Mouse (Mus musculus): ENCODE measurements around the gene Cd4. TPM values are rescaled to one million over a fixed set of nuclear protein-coding genes. Genes with fewer than 3 reads are reported as not detected.
"Not testable (repeated sequence)": the region's sequence is repeated elsewhere in the genome, so short reads cannot be mapped to it uniquely, and the experiment has no call there.

Cd4 gene
- polyA plus RNA-seq, 1 experiment from 2014 or later, result not detected

DNA sequence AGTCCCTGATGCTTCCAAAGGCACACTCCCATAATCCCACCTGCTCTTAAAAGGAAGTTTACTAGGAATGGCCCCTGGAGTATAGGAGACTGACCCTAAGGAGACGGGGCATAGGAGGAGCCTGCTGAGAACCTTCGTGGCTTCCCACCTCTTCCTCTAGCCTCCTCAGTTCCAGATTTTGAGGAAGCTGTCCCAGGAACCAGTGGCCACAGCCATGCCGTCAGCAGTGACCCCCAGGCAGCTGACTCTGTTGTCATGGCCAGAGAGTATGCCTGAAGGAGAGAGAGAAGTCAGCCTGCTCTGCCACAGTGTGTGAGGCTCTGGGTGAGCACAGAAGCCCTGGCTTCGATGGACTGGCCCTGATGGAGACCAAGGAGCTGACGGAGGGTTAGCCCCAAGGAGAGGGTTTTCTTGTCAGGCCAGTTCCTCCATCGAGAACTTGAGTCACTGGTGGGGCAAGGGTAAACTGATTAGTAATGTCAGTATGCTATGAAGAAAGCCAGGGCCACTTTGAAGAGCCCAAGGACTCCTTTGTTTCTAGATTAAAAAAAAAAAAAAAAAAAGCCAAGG is 53.4 kb downstream of the Cd4 start:
- 87% methylated on average over 6 of the region's 6 CpGs for WGBS
- Histone ChIP-seq H3K9ac (replicated peaks) (no peak overlapping the region), H3K4me1 (peaks cover 30% of the 10 kb centered on the region), H3K9me3 (no peaks in the 10 kb centered on the region), H3K4me3 (no peak overlapping the region), H3K36me3 (peaks cover 32% of the 10 kb centered on the region), H3K4me2 (replicated peaks) (no peak overlapping the region), H3K27me3 (peaks cover 10% of the 10 kb centered on the region), H3K27ac (replicated peaks) (0 out of 2 replicates have a peak overlapping the region, but pooled peaks have one; percentile 5)
- no peak for ATAC-seq (ENCODE audit: low FRiP score, low read depth)

DNA sequence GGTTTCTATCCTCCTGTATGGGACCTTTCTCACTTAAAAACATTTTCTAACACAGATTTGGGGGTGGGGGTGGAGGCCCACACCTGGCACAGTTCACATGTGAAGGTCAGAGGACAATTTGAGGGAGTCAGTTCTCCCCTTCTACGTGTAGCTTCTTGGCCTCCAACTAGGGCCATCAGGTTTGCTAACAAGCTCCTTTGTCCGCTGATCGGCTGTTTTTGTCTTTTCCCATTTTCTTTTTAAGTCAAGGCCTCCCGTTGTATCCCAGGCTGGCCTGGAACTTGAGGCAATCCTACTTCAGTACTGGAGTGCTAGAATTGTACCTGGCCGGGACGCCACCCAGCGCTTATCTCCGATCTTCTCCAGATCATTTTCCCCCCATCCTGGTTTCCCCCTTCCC is 56.4 kb downstream of the Cd4 start:
- Histone ChIP-seq H3K9ac (replicated peaks) (0 out of 2 replicates have a peak overlapping the region, but pooled peaks have one; percentile 28), H3K36me3 (peaks cover 38% of the 10 kb centered on the region), H3K4me2 (replicated peaks) (peak overlapping the region; percentile 80), H3K4me1 (peaks cover 35% of the 10 kb centered on the region), H3K4me3 (peak overlapping the region; percentile 66; the same call in 1 of the 2 replicates), H3K27me3 (no peaks in the 10 kb centered on the region), H3K27ac (replicated peaks) (no peak overlapping the region), H3K9me3 (no peaks in the 10 kb centered on the region)
- WGBS, result 96% methylated on average over 8 of the region's 8 CpGs
- no peak for ATAC-seq (ENCODE audit: low FRiP score, low read depth)

DNA sequence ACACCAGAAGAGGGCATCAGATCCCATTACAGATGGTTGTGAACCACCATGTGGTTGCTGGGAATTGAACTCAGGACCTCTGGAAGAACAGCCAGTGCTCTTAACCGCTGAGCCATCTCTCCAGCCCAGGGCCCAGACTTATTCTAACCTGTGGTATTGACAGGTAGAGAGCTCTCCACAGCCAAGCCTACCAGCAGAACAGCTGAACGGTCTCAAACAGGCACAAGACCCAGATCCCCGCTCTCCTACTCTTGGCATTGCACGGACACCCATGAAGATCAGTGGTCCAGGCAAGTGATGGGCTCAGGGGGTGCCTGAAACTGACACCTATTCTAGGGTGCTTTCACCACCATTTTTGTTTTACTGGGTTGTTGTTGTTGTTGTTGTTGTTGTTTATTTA is 56.8 kb downstream of the Cd4 start:
- ATAC-seq (ENCODE audit: low FRiP score, low read depth); H3K9me3 ChIP-seq; H3K27ac ChIP-seq (replicated peaks); H3K27me3 ChIP-seq: not testable (repeated sequence)
- H3K4me1 ChIP-seq, result peaks cover 35% of the 10 kb centered on the region
- WGBS, result 94% methylated on average over 4 of the region's 4 CpGs
- H3K4me3 ChIP-seq, result peak overlapping the region; percentile 66
- peak overlapping the region; percentile 80 for H3K4me2 ChIP-seq (replicated peaks)
- H3K9ac ChIP-seq (replicated peaks), result peak overlapping the region; percentile 28; the same call in 1 of the 2 replicates
- peaks cover 39% of the 10 kb centered on the region for H3K36me3 ChIP-seq

DNA sequence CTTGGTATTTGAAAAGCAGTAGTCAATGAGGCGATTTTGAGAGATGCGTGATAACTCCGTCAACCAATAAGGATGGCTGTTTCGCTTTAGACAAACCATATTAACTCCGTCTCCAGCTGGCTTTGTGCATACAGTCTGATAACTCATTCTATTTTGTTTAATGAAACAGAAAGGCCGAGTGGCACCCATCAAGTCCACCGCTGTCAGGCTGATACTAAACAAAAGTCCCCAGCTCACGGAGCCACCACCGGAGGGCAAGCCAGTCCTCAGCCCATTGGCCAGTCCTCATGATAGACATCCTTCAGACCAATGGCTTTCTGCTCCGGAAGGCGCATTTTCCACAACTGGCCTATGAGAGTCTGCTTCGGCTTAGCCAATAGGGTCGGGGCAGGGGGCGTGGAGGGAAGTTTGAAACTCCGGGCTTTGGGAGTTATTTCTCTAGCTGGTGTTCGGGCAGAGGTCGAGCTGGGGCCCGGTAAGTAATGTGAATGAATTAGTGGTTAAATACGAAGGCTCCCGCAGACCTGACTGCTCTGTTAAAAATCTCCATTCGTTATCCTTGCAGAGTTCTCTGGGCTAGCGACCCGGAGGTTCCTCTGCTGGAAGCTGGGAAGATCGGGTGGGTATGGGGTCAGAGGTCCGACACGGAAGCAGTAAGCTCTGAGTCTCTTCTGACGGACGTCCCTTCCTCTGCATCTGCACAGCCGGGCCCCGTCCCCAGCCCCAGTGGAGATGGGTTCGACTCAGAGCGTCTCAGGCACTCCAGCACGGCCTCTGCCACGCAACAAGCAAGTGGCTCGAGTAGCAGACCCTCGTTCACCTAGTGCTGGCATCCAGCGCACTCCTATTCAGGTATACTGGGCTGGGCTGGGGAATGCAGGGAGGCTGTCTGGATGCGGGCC is 58.0 kb downstream of the Cd4 start:
- ATAC-seq (ENCODE audit: low FRiP score, low read depth), result peak; percentile 86
- H3K4me3 ChIP-seq, result peak overlapping the region; percentile 66

DNA sequence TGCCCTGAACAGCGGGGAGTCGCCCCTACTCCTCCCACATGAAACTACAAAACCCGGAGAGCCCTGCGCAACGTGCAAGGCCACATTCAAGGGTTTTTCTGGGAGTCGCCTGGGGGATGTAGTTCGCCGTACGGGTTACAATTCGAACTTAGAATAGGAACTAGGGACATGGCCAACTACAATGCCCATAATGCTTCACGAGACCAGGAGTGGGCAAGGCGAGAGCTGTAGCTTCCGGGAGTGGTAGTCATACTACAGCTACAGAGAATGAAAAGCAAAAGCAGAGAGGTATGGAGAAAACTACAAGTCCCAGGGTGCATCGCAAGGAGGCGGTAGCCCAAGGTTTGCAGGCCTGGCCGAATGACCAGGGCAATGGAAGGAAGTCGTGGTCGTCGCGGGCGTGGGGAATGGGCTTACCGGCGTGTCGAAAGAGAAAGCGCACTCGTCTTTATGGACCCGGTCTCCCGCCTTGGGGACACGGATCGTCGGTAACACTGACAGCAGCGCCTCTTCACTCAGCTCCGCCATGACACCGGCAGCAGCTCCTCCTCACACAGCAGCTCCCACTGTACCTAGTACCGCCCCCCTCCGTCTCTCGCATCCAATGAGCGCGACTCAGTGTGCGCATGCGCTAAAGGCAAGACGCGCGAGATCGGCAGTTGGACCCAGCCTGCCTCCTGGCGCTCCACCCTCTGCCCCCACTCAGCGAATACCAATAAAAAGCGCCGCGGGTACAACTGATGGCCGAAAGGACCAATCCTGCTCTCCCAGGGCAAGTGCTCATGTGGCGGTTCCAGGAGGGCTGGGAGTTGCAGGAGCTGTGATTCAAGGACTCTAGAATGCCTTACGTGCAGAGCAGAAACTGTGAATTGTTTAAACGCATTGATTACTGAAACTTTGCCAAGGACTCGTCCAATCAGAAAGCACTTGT is 58.9 kb downstream of the Cd4 start, which contains the start of the genes Usp5 and Cdca3:
Usp5 (minus strand) TSS at position 617 of the 931 bp plus-strand sequence.
Cdca3 (plus strand) TSS at position 680 of the 931 bp plus-strand sequence.
- Histone ChIP-seq H3K4me1 (peaks cover 34% of the 10 kb centered on the region), H3K4me3 (peak within 1 kb of the TSS; percentile 66), H3K27me3 (no peaks in the 10 kb centered on the region), H3K9ac (replicated peaks) (peak within 1 kb of the TSS; percentile 74), H3K4me2 (replicated peaks) (peak within 1 kb of the TSS; percentile 92), H3K36me3 (peaks cover 54% of the 10 kb centered on the region), H3K9me3 (no peaks in the 10 kb centered on the region), H3K27ac (replicated peaks) (peak within 1 kb of the TSS; percentile 89)
- under 1% methylated on average over 55 of the region's 55 CpGs for WGBS
- ATAC-seq (ENCODE audit: low FRiP score, low read depth), result peak; percentile 94

More for the DNA sequence above, 58.0 kb downstream of the Cd4 start:
- H3K27me3 ChIP-seq, result no peaks in the 10 kb centered on the region
- H3K9me3 ChIP-seq, result no peaks in the 10 kb centered on the region
- peak overlapping the region; percentile 70 for H3K9ac ChIP-seq (replicated peaks)
- WGBS, result under 1% methylated on average over 38 of the region's 38 CpGs
- H3K36me3 ChIP-seq, result peaks cover 50% of the 10 kb centered on the region
- peaks cover 35% of the 10 kb centered on the region for H3K4me1 ChIP-seq
- H3K4me2 ChIP-seq (replicated peaks), result peak overlapping the region; percentile 80
- peak overlapping the region; percentile 89 for H3K27ac ChIP-seq (replicated peaks)

DNA sequence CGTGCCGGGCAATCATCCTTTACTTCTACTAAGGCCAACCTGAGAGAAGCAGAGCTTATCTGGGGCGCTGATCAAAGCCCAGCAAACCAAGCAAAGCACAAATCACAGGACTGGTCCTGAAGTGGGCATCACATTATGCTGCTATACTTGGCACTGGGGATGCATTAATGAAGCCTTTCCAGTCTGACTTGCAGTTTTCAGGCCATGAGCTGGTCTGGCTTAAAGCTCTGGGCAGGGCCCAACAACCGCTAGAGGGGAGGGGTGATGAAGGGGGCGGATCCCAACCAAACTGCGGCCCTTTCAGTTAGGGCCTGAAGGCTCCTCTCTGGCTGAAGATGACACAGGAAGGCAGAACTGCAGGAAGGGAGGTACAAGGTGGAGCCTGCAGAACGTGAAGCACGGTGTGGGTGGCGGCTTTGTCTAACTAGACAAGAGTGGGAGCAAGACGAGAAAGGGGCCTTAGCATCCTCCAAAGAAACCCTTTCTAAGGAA is 59.9 kb downstream of the Cd4 start:
- Histone ChIP-seq H3K36me3 (peaks cover 54% of the 10 kb centered on the region), H3K27me3 (no peaks in the 10 kb centered on the region), H3K4me1 (peaks cover 28% of the 10 kb centered on the region), H3K27ac (replicated peaks) (peak overlapping the region; percentile 60), H3K4me2 (replicated peaks) (peak overlapping the region; percentile 92), H3K9ac (replicated peaks) (peak overlapping the region; percentile 74), H3K9me3 (no peaks in the 10 kb centered on the region), H3K4me3 (peak overlapping the region; percentile 66)
- ATAC-seq (ENCODE audit: low FRiP score, low read depth), result no peak
- WGBS, result 24% methylated on average over 10 of the region's 10 CpGs

DNA sequence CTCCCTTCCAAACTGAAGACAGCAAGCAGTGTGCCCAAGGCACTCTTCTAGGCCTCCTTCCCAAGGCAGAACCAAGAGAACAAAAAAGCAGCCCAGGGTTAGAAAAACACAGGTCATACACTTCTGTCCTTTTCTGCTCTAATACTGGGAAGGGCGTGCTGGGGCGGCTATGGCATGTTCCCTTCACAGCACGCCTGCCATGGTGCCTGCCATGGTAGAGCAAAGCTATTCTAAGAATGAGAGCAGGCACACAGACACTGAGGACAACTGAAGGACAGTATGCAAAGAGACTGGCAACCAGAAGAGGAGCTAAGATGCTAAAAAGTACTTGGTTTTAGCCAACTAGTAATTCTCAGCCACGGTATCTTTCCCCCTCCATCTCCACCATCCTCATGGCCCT is 66.0 kb downstream of the Cd4 start:
- Histone ChIP-seq H3K36me3 (peaks cover 95% of the 10 kb centered on the region), H3K4me1 (no peaks in the 10 kb centered on the region), H3K27me3 (no peaks in the 10 kb centered on the region), H3K27ac (replicated peaks) (no peak overlapping the region), H3K9ac (replicated peaks) (no peak overlapping the region), H3K4me3 (no peak overlapping the region), H3K9me3 (no peaks in the 10 kb centered on the region), H3K4me2 (replicated peaks) (no peak overlapping the region)
- no peak for ATAC-seq (ENCODE audit: low FRiP score, low read depth)
- WGBS, result 97% methylated on average over 4 of the region's 4 CpGs

DNA sequence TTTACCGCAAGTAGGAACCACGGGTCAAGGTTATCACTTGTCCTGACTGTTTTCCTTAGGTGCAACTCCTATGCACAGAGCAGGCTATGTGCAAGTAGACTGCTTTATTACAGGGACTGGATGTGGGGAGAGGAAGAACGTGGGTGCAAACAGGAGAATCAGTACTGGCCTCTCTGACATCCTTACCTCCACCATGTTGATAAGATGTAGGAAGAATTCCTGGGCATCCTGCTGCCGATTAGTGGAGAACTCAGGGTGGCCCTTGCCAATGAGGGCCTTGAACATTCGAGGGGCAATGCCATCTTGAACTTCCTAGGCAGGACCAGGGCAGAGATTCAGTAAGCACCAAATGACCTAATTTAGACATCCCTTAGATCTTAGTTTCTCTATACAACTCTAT is 67.1 kb downstream of the Cd4 start:
- 94% methylated on average over 5 of the region's 5 CpGs for WGBS
- no peaks in the 10 kb centered on the region for H3K4me1 ChIP-seq

DNA sequence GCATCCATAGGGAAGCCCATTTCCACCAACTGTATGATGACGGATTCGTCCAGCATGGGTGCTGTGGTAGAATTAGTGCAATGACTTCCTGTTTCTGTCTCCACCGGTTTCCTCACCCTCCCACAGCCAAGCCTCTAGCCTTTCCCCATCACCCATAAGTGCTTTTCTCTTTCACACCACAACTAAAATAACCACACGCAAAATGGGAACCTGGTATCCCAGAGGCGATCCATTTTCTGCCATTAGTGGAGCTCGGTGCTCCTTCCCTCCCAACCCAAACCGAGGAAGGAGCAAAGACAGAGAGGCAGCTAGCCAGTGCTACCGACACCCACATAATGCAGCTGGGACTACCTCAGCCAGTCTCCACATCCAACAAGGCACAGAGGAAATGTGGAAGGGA is 70.0 kb downstream of the Cd4 start:
- 97% methylated on average over 8 of the region's 8 CpGs for WGBS
- H3K4me3 ChIP-seq, result no peak overlapping the region
- no peak overlapping the region for H3K27ac ChIP-seq (replicated peaks)
- no peaks in the 10 kb centered on the region for H3K9me3 ChIP-seq
- H3K9ac ChIP-seq (replicated peaks), result 0 out of 2 replicates have a peak overlapping the region, but pooled peaks have one; percentile 1
- no peak for ATAC-seq (ENCODE audit: low FRiP score, low read depth)
- peaks cover 71% of the 10 kb centered on the region for H3K36me3 ChIP-seq
- H3K4me1 ChIP-seq, result peaks cover 19% of the 10 kb centered on the region
- H3K4me2 ChIP-seq (replicated peaks), result no peak overlapping the region
- no peaks in the 10 kb centered on the region for H3K27me3 ChIP-seq

More for the DNA sequence above, 67.1 kb downstream of the Cd4 start:
- H3K27ac ChIP-seq (replicated peaks), result no peak overlapping the region
- H3K9me3 ChIP-seq, result no peaks in the 10 kb centered on the region
- no peak overlapping the region for H3K4me2 ChIP-seq (replicated peaks)
- no peak overlapping the region for H3K4me3 ChIP-seq
- H3K9ac ChIP-seq (replicated peaks), result no peak overlapping the region
- H3K27me3 ChIP-seq, result no peaks in the 10 kb centered on the region
- ATAC-seq (ENCODE audit: low FRiP score, low read depth), result no peak
- H3K36me3 ChIP-seq, result peaks cover 100% of the 10 kb centered on the region

DNA sequence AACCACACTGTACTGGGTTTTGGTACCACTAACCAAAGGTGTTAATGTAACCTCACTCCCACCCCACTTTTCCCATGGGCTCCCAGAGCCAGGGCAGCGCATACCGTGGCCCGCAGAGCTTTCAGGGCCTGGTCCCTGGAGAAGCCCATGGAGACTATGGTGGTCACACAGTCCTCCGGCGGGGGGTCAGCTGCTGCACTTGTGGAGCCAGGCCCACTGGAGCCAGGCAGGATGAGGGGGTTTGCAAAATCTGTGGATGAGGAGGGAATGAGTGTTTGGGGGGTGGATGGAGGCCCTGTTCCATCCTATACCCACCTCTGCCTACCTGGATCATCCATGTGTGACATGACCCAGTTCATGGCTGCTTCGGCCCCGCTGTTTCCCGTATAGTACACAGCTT is 70.5 kb downstream of the Cd4 start:
- WGBS, result 93% methylated on average over 8 of the region's 8 CpGs
- no peaks in the 10 kb centered on the region for H3K27me3 ChIP-seq
- H3K27ac ChIP-seq (replicated peaks), result no peak overlapping the region
- ATAC-seq (ENCODE audit: low FRiP score, low read depth), result no peak
- H3K36me3 ChIP-seq, result peaks cover 67% of the 10 kb centered on the region
- H3K9me3 ChIP-seq, result no peaks in the 10 kb centered on the region
- no peak overlapping the region for H3K4me3 ChIP-seq
- H3K4me2 ChIP-seq (replicated peaks), result no peak overlapping the region
- H3K4me1 ChIP-seq, result peaks cover 23% of the 10 kb centered on the region
- H3K9ac ChIP-seq (replicated peaks), result no peak overlapping the region

DNA sequence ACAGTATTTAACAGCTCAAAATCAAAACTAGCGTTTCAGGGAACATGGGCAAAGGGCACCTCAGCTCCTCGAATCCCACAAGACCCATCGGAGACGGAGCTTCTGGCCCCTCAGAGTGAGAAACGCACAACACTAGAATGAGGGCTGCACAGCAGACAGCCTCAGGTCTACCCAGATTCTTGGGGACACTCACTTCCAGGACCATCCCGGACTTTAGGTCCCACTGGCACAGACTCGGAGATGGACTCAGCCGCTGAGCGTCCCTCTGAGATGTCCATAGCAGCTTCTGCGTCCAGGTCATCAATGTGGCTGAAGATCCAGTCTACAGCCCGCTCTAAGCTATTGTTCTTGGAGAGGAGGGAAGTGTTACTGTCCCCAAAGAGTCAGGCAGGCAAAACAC is 70.9 kb downstream of the Cd4 start:
- Histone ChIP-seq H3K4me2 (replicated peaks) (no peak overlapping the region), H3K9ac (replicated peaks) (no peak overlapping the region), H3K9me3 (no peaks in the 10 kb centered on the region), H3K4me1 (peaks cover 28% of the 10 kb centered on the region), H3K4me3 (no peak overlapping the region), H3K36me3 (peaks cover 66% of the 10 kb centered on the region), H3K27ac (replicated peaks) (no peak overlapping the region), H3K27me3 (no peaks in the 10 kb centered on the region)
- WGBS, result 96% methylated on average over 11 of the region's 11 CpGs
- no peak for ATAC-seq (ENCODE audit: low FRiP score, low read depth)
